Mouse (Mus musculus) ES-Bruce4 (cell line): ENCODE results near the gene Sorcs2. TPM values are rescaled to one million over a fixed set of nuclear protein-coding genes. Genes with fewer than 3 reads are reported as not detected.

Source experiments
- H3K27ac ChIP-seq: 2 replicates; pipeline ENCODE4 v1.5.1; 2012; ENCODE audit warnings: low read length, inconsistent platforms; ENCODE audit not compliant: insufficient read depth
- H3K27me3 ChIP-seq: 2 replicates; pipeline ENCODE4 v1.6.1; 2012; ENCODE audit warnings: mild to moderate bottlenecking, low read length, inconsistent platforms; ENCODE audit not compliant: control insufficient read depth, poor library complexity, insufficient read depth, severe bottlenecking
- H3K36me3 ChIP-seq: 2 replicates; pipeline ENCODE4 v1.6.1; 2012; ENCODE audit warnings: inconsistent platforms, mild to moderate bottlenecking, low read length, moderate library complexity; ENCODE audit not compliant: control insufficient read depth, poor library complexity, insufficient read depth, severe bottlenecking
- H3K4me1 ChIP-seq: one replicate; pipeline ENCODE4 v1.8.1; 2011; ENCODE audit warnings: low read length; ENCODE audit not compliant: control insufficient read depth, insufficient read depth
- H3K4me3 ChIP-seq: 2 replicates; pipeline ENCODE4 v1.5.1; 2011; ENCODE audit warnings: low read depth, mild to moderate bottlenecking, low read length
- H3K9ac ChIP-seq: 2 replicates; pipeline ENCODE4 v1.6.1; 2012; ENCODE audit warnings: low read depth, mild to moderate bottlenecking, inconsistent platforms; ENCODE audit not compliant: poor library complexity, severe bottlenecking
- H3K9me3 ChIP-seq: replicated peaks from 2 replicates; pipeline ENCODE4 v1.6.1; 2012; ENCODE audit warnings: mild to moderate bottlenecking, low read length, inconsistent platforms; ENCODE audit not compliant: control insufficient read depth, poor library complexity, insufficient read depth, severe bottlenecking
- CTCF ChIP-seq: IDR thresholded peaks from one replicate; pipeline ENCODE4 v1.8.1; 2011; ENCODE audit warnings: low read depth, low read length
- EP300 ChIP-seq: IDR thresholded peaks from 2 replicates; pipeline ENCODE4 v1.6.1; 2011; ENCODE audit warnings: low read depth, low read length; ENCODE audit not compliant: insufficient read depth
- POLR2A ChIP-seq: IDR thresholded peaks from one replicate; pipeline ENCODE4 v1.8.1; 2011; ENCODE audit warnings: low read length; ENCODE audit not compliant: insufficient read depth
- polyA plus RNA-seq: library from polyadenylated mRNA; stranded (reverse); fragments of >200 nt; gene quantifications from 2 replicates; pipeline ENCODE4 v1.2.4, GENCODE M21; 2011; ENCODE audit warnings: low read depth; ENCODE audit not compliant: missing spikeins, insufficient read depth, insufficient read length

The Sorcs2 gene
- polyA plus RNA-seq, 1 experiment: 1.2 TPM

DNA sequence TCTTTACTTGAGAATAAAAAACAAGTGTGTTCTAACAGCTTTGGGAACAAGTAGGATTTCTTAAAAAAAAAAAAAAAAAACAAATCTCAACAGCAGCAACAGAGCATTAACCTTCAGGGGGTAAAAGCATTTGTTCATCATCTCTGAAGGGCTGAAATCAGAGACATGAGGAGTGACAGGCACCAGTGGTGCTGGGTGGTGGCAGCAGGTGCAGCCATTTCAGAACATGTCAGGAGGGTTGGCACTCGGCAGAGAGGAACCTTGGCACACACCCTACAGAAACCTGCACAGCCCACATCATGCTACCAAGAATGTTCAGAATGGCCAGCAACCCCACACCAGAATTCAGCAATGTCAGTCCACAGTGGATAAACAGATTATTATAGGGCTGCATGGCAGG is 198.4 kb downstream of the Sorcs2 start:
- H3K9ac ChIP-seq: no peak overlapping the region
- H3K4me1 ChIP-seq: no peaks in the 10 kb centered on the region
- H3K4me3 ChIP-seq: no peak overlapping the region
- TF ChIP-seq CTCF (no peak), EP300 (no peak), POLR2A (no peak)
- no peaks in the 10 kb centered on the region for H3K36me3 ChIP-seq
- no peaks in the 10 kb centered on the region for H3K9me3 ChIP-seq
- H3K27me3 ChIP-seq: no peaks in the 10 kb centered on the region
- no peak overlapping the region for H3K27ac ChIP-seq

GRCm38 (mm10) chr5:36195436-36195835 is 202.5 kb downstream of the Sorcs2 start:
- TF ChIP-seq EP300: no peak
- TF ChIP-seq CTCF: no peak
- TF ChIP-seq POLR2A: no peak
- H3K36me3 ChIP-seq: no peaks in the 10 kb centered on the region
- no peaks in the 10 kb centered on the region for H3K4me1 ChIP-seq
- H3K9ac ChIP-seq: no peak overlapping the region
- no peak overlapping the region for H3K27ac ChIP-seq
- H3K27me3 ChIP-seq: no peaks in the 10 kb centered on the region
- H3K9me3 ChIP-seq: no peaks in the 10 kb centered on the region
- no peak overlapping the region for H3K4me3 ChIP-seq

DNA sequence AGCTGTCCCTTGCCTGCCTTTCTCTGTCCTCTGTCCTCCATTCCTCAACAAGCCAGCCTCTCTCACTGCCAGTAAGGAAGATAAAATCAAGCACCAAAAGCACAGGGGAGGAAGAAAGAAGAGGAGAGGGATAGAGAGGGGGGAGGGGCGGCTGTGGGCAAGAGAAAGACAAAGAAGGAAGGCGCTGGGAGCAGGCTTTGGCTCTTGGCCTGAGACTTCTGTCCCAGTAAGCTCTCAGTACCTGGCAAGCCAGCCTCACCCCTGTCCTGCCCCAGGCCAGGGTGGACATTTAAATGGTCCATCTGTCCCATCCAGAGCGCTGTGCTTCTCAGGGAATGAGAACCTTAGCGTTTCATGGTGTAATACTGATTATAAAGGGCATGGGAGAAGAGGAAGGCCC is 203.3 kb downstream of the Sorcs2 start:
- Histone ChIP-seq H3K36me3 (no peaks in the 10 kb centered on the region), H3K27me3 (no peaks in the 10 kb centered on the region), H3K9me3 (no peaks in the 10 kb centered on the region), H3K27ac (no peak overlapping the region), H3K4me1 (no peaks in the 10 kb centered on the region), H3K4me3 (no peak overlapping the region), H3K9ac (no peak overlapping the region)
- no peak for TF ChIP-seq EP300
- TF ChIP-seq CTCF: no peak
- no peak for TF ChIP-seq POLR2A

DNA sequence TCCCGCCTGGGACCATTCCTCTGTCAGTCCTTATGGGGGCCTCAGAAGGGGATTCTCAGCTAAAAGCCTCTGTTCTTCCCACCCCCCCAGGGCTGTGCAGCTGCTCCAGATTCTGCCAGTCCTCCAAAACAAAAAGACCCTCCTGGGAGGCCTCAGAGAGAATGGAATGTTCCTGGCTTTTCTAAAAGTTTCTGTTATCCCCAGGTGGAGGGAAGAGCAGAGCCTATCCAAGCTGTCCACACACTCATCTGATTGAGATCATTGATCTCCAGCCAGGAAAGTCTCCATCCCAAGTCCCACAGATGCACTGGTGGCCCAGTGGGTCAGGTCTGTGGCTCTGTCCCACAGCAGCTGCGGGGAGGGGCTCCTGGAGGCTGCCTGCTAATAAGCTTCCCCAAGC is 205.3 kb downstream of the Sorcs2 start:
- Histone ChIP-seq H3K4me1 (no peaks in the 10 kb centered on the region), H3K4me3 (no peak overlapping the region), H3K9me3 (no peaks in the 10 kb centered on the region), H3K9ac (no peak overlapping the region), H3K36me3 (no peaks in the 10 kb centered on the region), H3K27ac (no peak overlapping the region), H3K27me3 (no peaks in the 10 kb centered on the region)
- TF ChIP-seq EP300 (no peak), CTCF (no peak), POLR2A (no peak)

- Histone ChIP-seq H3K27me3 (no peaks in the 10 kb centered on the region), H3K9me3 (no peaks in the 10 kb centered on the region), H3K36me3 (no peaks in the 10 kb centered on the region), H3K4me1 (no peaks in the 10 kb centered on the region), H3K9ac (no peak overlapping the region), H3K4me3 (no peak overlapping the region), H3K27ac (no peak overlapping the region)
- no peak for TF ChIP-seq POLR2A
- TF ChIP-seq CTCF: no peak
- no peak for TF ChIP-seq EP300
Measured at GRCm38 (mm10) chr5:36191876-36192275, 206.1 kb downstream of the Sorcs2 start.

- Histone ChIP-seq H3K4me1 (no peaks in the 10 kb centered on the region), H3K9me3 (no peaks in the 10 kb centered on the region), H3K27me3 (no peaks in the 10 kb centered on the region), H3K9ac (no peak overlapping the region), H3K27ac (no peak overlapping the region), H3K4me3 (no peak overlapping the region), H3K36me3 (no peaks in the 10 kb centered on the region)
- no peak for TF ChIP-seq CTCF
- no peak for TF ChIP-seq EP300
- TF ChIP-seq POLR2A: no peak
Measured at GRCm38 (mm10) chr5:36191285-36191684, 206.7 kb downstream of the Sorcs2 start.
